Mouse (Mus musculus): ENCODE data around the gene Gprasp1.
"Not testable (repeated sequence)": the region's sequence is repeated elsewhere in the genome, so short reads cannot be mapped to it uniquely, and the experiment has no call there.

- TF ChIP-seq GATA1, TAL1 (IDR thresholded peaks at IDR 0.05; ENCODE audit: low read length): not testable (repeated sequence)
These were observed 96.2 kb downstream of the Gprasp1 start, which contains the start of gene Gprasp2 for GRCm38 (mm10) chrX:135838521-135839360.

Data from erythroblast, embryonic 14.5 days (primary cell).